Mouse (Mus musculus): ENCODE results near the gene Zfp112.
"Not testable (repeated sequence)": the region's sequence is repeated elsewhere in the genome, so short reads cannot be mapped to it uniquely, and the experiment has no call there.

Zfp112 gene

GRCm38 (mm10) chr7:24112156-24112856 is at the start of gene Zfp112:
Zfp112 (plus strand) TSS chr7:24112314.
- DNase-seq (ENCODE audit: low read depth in 1 of 2, low spot score in 2 of 2): no peak

DNA sequence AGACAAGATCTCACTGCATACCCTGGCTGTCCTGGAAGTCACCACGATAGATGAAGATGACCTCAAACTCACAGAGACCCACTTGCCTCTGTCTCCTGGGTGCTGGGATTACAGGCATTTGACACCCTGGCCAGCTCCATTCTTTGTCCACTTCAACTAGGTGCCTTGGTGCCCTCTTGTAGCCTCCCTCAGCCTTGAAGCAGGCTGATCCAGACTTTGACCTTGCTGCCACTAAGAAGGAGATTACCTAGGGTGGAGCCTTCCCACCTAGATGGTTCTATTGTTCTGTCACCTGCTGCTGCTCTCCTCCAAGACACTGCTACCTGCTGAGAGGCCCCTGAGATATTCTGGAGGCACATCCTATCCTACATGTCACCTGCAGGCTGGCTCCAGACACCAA is 37.7 kb upstream of the Zfp112 start:
- DNase-seq (ENCODE audit: low read depth in 1 of 2, low spot score in 2 of 2): not testable (repeated sequence)

- peak; percentile 78 to 82 for DNase-seq (ENCODE audit: low read depth in 1 of 2, low spot score in 2 of 2)
Measured at GRCm38 (mm10) chr7:24081634-24082431, 30.3 kb upstream of the Zfp112 start, which contains the start of gene Zfp180. Zfp180 (plus strand) TSS chr7:24081924.

DNA sequence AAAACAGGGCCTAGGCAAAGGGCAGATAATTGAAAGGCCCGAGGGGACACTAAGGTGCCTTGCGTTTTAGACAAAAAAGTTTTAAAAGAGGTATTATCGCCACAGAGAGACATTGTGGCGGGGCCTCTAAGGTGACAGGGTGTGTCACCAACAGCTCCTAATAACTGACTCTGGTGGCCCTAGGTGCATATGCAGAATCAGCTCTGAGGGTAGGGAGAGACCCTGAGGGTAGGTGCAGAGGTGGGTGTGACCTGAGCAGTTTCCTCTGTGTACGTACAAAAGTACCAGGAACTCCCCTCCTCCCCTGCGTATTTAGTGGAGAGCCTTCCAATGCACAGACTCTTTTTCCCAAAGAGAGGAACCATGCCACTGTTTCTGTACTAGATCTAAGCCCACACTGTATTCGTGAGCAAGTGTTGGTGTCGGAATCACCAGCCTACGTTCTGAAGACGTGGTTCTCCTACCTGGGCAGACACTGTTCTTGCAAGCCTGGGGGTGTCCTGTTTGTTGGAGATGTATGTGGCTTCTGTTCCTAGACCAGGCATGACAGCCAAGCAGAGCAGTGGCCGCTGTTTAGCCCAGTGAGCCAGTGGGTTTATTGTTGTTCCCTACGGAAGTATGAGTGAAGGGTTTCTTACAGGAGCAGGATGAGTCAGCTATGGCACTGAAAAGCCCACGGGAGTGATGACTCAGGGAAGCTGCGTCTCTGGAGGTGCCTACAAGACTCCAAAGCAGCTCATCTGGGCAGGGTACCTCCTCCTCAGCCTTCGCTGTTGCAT is 29.5 kb upstream of the Zfp112 start:
- no peak for DNase-seq (ENCODE audit: low read depth in 1 of 2, low spot score in 2 of 2)

GRCm38 (mm10) chr7:24086871-24087270 is 25.2 kb upstream of the Zfp112 start:
- no peak for DNase-seq (ENCODE audit: low read depth in 1 of 2, low spot score in 2 of 2)

DNA sequence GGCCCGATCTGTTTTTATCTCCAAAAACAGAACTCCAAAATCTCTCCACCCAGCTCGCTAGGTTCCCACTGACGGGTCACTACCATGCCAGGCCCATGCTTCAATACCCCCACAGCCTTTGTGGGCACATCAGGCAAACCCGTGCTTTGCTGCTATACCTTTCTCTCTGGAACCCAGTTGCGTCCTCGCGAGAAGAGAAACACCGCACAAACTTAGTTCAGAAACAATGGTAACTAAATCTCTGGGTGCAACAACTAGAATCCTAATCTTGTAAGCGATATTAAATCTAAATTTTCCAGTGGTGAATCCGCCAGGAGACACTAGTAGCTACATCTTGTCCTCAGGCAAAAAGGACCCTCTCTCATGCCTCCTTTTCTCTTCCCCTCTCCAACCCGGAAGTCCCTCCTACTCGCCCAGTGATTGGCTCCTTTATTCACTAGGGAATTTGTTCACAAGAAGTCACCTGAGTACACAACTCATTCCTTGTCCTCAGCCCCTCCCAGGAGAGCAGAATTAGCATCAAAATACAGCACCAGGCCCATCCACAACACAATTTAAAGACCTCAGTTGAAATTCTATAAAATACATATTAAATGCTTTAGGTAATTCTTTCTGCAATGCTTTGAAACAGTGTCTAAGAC is 24.5 kb upstream of the Zfp112 start:
- DNase-seq (ENCODE audit: low read depth in 1 of 2, low spot score in 2 of 2): no peak

- no peak for DNase-seq (ENCODE audit: low read depth in 1 of 2, low spot score in 2 of 2)
Measured at GRCm38 (mm10) chr7:24104403-24104802, 7.7 kb upstream of the Zfp112 start.

DNA sequence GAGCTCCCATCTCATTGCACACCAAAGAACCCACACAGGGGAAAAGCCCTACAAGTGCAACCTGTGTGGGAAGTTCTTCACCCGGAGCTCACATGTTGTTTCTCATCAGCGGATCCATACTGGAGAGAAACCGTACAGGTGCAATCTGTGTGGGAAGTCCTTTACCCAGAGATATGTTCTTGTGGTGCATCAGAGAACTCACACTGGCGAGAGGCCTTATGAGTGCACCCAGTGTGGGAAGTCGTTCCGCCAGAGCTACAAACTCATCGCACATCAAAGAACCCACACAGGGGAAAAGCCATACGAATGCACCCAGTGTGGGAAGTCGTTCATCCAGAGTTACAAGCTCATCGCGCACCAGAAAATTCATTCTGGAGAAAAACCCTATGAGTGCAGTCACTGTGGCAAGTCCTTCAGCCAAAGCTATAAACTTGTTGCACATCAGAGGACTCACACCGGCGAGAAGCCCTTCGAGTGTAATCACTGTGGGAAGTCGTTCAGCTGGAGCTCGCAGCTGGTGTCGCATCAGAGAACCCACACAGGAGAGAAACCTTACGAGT is 6.9 kb upstream of the Zfp112 start:
- no peak for DNase-seq (ENCODE audit: low read depth in 1 of 2, low spot score in 2 of 2)

GRCm38 (mm10) chr7:24110839-24111238 is 1.3 kb upstream of the Zfp112 start:
- no peak for DNase-seq (ENCODE audit: low read depth in 1 of 2, low spot score in 2 of 2)

- no peak for DNase-seq (ENCODE audit: low read depth in 1 of 2, low spot score in 2 of 2)
Measured at GRCm38 (mm10) chr7:24111772-24112155, 350 bp upstream of the Zfp112 start.

DNA sequence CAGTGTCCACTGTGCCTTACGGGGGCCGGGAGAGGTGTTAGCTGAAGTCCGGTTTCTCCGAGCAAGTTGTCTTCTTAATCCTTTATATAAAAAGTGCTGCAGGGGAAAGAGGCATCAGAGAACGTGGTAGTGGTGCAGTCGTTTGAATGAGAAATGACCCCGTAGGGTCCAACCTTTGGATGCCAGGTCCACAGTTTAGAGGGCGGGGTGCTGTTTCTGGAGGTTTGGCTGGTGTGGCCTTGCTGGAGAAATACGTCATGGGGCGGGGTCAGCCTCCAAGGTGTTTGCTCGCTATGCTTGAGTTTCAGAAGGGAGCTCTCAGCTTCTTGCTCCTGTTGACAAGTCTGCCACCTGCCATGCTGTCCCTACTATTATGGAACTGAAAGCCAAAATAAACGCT is 887 bp downstream of the Zfp112 start:
- DNase-seq (ENCODE audit: low read depth in 1 of 2, low spot score in 2 of 2): no peak

GRCm38 (mm10) chr7:24116655-24117054 is 4.5 kb downstream of the Zfp112 start:
- DNase-seq (ENCODE audit: low read depth in 1 of 2, low spot score in 2 of 2): no peak

DNA sequence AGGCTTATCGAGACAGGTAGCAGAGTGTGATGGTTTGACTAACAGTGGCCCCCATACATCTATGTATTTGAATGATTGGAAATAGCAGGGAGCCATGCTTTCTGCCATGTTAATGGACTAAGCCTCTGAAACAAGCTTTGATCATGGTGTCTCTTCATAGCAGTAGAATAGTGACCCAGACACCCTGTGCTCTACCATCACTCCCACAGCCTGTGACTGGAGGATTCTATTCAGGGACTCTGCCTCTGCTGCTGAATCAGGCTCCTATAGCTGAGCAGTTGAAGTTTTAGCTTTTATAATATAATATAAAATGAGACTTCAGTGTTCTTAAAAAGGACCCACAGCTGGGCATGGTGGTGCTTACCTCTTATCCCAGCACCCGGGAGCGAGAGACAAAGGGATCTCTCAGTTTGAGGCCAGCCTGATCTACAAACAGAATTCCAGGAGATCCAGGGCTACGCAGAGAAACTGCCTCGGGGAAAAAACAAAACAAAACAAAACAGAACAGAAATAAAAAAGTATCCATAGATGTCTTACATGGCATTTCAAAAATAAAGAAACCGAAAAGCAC is 21.4 kb downstream of the Zfp112 start:
- no peak for DNase-seq (ENCODE audit: low read depth in 1 of 2, low spot score in 2 of 2)

DNA sequence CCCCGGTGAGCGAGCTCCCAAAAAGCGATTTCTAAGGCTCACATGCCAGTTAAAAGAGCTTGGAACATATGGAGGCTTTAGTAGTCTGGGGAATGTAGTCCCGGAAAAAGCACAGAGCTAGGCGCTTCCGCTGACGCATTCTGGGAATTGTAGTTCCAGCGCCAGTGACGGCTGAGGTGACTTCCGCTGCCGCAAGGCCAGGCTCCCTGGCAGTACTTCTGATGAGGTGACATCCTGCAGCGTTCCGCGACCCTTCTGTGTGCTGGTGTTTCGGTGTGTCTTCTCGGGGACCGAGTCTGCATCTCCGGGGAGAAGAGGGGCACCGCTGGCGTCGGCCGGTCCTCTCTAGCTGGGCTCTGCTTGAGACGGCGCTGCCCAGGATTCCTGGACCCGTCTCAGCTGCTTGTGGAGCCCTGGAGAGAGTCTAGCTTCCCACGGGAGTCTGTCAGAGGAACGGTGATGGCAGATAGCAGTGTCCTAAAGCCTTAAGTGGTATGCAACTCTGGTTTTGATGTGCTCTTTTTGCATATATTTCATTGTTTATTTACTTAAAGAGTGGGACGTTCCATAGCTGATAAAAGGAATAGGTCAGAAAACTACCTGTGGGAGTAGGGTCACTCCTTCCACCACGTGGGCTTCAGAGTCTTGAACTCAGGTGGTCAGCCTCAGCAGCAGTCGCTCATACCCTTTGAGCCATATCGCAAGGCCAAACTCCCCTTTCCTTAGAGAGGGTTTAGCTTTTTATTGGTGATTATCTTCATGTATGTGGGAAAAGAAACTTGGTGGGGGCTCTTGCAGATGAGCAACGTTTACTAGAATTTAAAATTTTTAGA is 22.1 kb downstream of the Zfp112 start, which contains the start of gene Zfp235:
Gene Zfp235 (plus strand): TSS at position 174 of the 833 bp plus-strand sequence.
- peak; percentile 32 to 59 for DNase-seq (ENCODE audit: low read depth in 1 of 2, low spot score in 2 of 2)

- no peak for DNase-seq (ENCODE audit: low read depth in 1 of 2, low spot score in 2 of 2)
Measured at GRCm38 (mm10) chr7:24142566-24142965, 30.5 kb downstream of the Zfp112 start.

DNA sequence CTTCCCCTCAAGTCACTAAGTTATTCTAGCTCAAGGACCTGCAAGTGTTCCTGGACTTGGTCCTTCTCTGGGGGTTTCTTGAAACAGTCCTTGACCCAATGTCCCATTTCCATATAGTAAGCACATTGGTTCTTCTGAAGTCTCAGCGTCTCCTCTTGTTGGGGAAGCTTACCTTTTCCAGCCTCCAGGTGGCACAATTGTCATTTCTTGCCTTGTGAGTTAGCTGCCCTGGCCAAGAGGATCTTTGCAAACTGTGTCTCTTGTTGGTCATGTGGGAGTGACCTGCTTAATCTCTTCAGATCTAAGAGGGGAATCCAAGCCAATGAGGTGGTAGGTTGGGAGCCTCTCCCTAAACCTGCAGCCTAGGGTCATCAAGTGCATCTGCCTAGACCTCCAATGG is 41.2 kb downstream of the Zfp112 start:
- no peak for DNase-seq (ENCODE audit: low read depth in 1 of 2, low spot score in 2 of 2)

DNA sequence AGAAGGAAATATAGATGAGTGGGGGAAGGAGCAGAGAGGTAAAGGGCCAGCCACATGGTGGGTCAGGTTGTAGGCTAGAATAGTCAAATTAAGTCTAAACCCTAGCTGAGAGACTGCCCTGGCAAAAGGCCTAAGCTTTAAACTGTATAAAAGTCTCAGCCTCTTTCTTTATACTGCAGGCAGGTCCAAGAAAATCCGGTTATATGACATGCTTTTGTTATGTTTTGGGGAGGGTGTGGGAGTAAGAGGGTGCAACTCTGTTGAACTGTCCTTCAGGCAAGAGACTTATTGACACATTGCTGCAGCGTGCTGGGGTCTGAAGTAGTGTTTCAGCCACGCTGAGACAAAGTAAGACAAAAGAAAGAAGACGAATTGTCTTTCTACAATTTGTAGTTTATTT is 60.1 kb downstream of the Zfp112 start:
- DNase-seq (ENCODE audit: low read depth in 1 of 2, low spot score in 2 of 2): no peak

DNA sequence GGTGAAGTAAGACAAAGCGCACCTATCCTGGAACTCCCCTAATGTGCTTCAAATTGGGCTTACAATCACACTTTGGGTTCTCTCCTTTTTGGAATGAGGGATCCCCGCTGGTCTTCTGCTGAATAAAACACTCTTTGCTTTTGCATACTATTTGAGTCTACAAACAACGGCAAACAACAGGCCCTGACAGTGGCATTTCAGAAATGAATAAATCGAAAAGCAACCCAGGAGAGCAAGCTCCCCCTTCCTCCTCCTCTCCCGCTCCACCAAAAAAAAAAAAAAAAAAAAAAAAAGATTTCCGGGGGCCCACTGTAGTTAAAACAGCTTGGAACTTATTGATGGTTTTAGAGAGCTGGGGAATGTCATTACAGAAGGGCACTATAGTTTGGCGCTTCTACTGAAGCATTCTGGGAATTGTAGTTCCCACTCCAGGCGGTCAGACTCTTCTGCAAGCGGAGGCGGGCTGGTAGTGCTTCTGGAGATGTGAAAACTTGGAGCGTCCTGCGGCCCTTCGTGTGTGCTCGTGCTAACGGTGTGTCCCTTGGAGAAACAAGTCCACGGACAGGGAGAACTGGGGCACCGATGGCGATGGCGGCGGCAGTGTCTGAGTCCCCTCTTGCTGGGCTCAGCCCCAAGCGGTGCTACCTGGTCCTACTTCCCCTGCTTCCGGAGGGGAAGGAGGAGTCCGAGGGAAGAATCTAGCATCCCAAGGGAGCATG is 62.7 kb downstream of the Zfp112 start, which contains the start of gene Zfp114:
Gene Zfp114 (plus strand): TSS at position 443 of the 719 bp plus-strand sequence.
- no peak for DNase-seq (ENCODE audit: low read depth in 1 of 2, low spot score in 2 of 2)

- no peak for DNase-seq (ENCODE audit: low read depth in 1 of 2, low spot score in 2 of 2)
Measured at GRCm38 (mm10) chr7:24175337-24175711, 63.2 kb downstream of the Zfp112 start.

Measured in monocyte, adult 2 months (primary cell).